Mouse (Mus musculus): ENCODE data around the gene C87436.
A peak's percentile ranks its signal among the peaks of the same experiment; 100 is the strongest.
"Not testable (repeated sequence)": the region's sequence is repeated elsewhere in the genome, so short reads cannot be mapped to it uniquely, and the experiment has no call there.

Gene C87436

DNA sequence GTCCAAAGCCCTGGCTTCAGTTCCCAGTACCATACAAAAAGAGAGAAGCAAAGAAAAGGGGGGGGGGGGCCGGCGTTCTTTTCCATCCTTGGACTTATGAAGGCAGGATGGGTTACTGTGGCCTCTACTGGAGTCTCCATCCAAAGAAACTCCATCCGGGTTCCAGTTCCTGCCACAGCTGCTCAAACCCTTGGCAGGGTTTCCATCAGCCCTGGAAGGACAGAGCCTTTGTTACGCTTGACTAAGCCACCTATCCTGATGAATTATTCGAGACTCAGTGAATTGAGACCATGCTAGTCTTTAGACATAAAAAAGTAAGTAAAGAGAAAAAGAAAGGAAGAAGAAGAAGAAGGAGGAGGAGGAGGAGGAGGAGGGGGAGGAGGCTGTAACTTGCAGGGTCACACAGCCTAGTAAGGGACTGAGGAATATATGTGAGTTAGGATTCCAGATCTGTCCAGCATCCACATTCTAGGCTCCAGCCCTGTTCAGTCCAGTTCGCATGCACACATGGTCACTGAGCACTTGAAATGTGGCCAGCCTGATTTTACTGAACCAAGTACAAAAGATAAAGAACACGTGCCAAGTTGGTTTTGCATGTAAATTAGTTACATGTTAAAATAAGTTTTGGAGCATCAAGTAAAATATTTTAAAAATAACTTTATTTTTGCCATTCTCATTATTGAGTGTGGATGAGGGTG lies 47.9 kb downstream of the C87436 start:
- peak; percentile 70 for DNase-seq

DNA sequence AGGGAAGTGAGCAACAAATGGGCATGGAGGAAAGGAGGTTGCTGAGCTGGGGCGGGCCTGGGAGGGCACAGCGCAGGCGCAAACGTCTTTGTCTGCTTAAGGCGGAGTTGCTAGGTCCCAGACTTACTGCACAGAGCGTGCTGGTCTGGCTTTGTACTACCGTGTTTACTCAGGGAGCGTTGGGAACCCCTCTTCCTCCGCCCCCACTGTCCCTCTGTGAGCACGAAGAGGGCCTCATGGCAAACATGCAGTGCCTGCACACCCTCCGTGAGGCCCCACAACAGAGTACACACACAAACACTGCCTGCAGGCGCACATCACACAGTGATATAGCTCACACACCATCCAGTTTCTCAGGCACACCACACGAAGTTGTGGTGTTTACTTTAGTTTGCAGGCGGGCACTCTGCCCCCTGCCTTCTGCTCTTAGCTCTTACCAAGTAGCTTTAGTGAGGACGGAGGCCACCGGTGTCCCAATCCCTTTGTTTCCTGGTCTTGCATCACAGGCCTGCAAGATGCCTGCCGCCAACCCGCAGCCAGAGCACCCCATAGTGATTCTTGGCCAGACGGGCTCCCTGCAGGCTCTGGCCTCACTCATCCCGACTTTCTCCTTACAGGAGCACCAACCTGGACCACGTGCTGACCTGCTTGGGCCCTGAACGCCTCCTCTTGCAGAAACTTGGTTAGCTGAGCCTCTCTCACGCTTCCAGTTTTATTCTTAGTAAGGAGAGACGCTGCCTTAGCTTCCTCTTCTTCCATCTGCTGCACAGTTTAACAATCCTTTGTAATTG lies 49.4 kb downstream of the C87436 start:
- peak; percentile 84 for DNase-seq

DNA sequence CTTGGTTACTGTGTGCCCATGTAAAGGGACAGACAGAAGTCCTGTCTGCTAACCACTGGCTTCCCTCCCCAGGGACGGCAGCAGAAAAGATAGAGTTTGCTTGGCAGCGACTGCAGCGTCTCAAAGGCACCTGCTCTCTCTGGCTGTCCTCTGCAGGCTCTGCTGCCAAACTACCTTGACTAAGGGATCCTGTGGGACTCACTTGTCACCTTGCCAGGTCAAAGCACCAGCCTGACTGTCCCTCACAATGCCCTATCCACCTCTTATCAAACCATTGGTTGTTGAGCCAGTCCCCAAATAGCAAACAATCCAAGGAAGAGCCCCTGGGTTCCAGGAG lies 49.9 kb downstream of the C87436 start:
- peak; percentile 31 for DNase-seq

DNA sequence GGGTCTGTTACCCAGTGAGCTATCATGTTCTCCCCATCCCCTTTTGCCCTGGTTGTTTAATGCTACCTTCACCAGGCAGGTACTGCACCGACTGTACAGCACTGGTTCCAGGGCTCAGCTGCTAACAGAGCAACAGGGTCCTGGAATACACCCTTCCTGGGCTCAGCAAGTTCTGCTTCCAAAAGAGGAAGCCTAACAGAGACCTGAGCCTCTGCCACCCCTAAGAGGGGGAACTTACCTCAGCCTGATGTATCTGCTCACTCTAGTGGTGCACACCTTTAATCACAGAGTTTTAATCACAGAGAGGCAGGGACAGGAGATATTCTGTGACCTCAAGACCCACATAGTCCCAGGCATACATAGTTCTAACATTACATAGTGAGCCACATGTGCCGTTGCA lies 51.8 kb downstream of the C87436 start:
- DNase-seq, result no peak

DNA sequence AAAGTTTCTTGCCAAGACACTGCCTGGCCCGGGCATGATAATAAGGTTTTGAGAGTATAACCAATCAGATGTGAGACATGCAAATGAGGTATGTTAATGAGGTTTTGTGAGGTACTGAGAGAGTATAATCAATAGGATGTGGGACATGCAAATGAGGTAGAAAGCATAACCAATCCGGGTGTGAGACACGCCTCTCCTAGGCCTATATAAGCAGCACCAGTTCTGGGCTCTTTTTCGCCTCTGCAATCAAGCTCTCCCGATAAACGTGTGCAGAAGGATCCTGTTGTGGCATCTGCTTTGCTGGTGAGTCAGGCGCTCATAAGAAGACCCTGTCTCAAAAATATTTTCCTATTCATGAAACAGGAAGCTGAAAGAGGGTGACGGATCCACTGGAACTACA lies 52.2 kb downstream of the C87436 start:
- DNase-seq, result not testable (repeated sequence)

DNA sequence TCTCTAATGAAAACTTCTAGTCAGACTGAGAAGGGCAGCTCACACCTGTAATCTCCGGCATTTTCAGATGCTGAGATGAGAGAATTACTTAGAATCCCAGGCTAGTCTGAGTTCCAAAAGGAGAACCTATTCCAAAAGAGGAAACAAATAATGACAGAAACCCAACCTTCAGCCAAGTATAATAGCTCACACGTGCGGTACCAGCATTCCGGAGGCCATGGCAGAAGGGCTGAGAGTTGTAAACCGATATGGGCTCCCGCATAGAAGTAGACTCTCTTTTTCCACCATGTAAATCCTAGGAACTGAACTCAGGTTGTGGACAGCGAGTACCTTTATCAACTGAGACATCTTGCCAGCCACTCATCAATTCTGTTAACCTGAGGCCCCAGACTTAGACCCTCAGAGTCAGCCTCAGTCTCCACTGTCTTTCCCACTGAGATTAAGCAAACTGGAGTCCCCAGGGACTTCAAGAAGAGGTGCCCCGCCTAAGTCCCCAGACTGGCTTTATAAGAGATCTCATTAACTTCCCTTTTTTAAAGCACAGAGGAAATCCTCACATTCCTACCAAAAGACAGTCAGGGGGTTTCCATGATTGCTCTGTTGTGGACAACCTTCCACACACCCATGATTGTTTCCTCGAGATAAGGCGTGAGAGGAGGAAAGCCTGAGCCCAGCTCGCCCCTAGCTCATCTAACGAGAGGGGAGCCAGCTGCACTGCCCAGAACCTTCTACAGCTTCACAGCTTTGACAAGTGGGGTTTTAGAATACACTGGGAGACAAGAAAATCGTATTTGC lies 55.5 kb downstream of the C87436 start:
- no peak for DNase-seq

DNA sequence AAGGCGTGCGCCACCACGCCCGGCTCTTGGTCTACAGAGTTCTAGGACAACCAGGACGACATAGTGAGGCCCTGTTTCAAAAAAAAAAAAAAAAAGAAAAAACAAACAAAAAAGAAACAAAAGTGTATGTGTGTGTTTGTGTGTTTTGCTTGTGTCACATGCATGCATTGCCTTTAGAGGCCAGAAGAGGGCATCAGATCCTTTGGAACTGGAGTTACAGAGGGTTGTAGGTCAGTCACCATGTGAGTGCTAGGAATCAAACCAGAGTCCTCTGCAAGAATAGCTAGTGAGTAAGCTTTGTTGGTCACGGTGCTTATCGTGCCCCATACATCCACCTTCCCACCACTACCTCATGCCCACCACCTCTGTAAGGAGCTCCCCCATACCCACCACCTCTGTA lies 56.6 kb downstream of the C87436 start:
- no peak for DNase-seq

DNA sequence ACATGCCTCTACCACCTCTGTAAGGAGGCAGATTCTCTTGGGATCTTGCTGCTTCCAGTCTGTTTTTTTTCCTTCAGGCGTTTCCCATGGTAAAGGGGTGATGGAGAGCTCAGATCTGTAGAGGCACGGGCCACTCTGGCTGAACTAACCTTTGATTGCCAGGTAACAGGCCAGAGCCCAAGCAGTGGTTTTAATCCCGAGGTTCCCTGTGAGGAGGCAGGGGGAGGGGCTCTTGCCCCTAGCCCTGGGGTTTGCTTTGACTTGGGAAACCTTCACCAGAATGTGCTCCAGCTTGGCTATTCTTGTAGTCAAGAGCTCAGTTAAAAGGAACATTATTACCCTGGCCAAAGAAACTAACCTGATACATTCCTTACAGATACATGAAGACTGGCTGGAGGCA lies 57.5 kb downstream of the C87436 start:
- no peak for DNase-seq

DNA sequence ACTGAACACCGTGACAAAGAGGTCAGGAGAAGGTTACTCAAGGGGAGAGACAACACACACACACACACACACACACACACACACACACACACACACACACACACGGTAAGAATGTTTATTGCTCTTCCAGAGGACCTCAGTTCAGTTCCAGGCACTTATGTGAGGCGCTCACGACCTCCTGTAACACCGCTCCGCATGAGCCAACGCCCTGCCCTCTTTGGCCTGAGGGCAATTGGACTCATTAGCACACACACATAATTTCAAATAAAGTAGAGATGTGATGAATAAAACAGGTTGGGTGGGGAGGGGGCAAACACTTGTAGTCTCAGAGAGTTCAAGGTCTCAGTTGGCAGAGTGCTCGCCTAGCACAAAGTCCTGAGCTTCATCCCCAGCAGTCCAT lies 58.0 kb downstream of the C87436 start:
- DNase-seq, result peak; percentile 36

DNA sequence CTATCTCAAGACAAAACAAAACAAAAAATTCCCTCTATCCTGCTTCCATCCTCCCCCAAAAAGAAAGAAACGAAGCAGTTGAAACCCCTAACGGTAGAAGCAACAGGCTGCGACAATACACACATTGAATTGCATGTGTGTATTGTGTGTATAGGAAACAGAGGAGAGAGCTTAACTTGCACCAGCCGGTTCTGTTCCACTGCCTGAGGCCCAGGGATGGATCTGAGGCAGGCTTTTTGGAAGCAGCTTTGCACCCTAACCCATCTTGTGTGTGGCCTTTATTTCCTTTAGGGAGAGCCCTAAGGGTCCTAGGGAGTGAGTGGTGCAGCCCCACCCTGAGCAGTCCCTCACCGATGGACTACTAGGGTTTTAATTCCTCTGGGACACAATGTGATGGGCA lies 58.4 kb downstream of the C87436 start:
- no peak for DNase-seq

DNA sequence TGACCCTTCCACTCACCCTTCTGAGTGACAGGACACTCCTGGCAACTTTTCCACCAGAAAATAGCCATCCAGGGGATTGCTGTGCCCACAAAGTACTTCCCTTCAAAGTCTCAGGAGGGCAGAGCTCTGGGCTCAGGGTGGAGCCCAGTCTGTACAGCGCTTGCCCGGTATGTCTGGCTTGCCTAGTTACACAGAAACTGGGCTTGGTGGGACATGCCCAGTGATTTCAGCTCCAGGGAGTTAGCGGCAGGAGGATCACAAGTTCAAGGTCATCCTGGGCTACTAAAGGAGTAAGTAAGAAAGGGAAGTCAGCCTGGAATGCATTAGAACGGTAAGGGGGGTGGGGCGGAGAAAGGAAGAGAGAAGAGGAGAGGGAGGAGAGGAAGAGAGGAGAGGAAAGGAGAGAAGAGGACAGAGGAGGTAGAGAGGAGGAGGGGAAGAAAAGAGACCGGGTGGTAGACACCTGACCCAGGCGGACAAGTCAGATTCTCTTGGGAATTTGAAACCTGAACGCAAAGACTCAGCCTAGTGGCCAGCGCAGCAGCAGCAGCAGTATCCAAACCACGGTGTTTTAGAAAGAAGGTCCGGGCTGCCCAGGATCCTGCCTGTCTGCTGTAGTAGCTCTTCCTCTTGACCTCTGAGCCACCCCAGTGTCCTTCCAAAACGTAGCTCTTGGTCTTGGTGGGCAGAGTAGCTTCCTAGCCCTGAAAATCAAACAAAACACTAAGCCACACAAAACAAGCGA lies 59.1 kb downstream of the C87436 start:
- peak; percentile 75 for DNase-seq

DNA sequence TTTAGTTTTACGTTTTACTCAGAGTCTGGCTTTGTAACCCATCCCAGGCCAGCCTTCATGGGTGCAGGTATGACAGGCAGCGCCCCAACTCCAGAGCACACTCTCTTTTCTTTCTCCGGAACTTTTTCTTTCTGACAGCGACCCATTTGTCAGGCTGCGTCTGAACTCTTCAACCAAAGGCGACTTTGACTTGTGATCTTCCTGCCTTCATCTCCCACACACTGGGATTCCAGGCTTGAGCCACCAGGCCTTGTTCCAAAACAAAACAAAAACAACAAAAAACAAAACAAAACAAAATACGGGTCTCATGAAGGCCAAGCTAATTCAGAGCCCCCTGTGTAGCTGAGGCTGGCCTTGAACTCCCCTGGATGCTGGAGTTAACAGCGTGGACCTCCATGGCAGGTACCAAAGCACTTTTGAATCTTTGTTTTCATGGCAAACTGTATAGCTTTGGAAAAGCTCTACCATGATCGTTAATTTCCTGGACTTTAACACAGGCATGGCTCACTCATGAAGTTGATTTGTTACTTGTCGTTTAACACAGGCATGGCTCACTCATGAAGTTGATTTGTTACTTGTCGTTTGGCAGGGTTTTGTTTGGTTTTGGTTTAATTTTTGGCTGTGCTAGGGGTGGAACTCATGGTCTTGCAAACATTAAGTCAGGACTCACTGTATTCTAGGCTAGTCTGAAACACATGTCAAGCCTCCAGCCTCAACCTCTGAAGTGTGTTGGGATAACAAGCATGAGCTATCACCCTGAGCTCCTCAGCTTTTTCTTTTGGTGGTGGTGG lies 60.0 kb downstream of the C87436 start:
- peak; percentile 37 for DNase-seq

DNA sequence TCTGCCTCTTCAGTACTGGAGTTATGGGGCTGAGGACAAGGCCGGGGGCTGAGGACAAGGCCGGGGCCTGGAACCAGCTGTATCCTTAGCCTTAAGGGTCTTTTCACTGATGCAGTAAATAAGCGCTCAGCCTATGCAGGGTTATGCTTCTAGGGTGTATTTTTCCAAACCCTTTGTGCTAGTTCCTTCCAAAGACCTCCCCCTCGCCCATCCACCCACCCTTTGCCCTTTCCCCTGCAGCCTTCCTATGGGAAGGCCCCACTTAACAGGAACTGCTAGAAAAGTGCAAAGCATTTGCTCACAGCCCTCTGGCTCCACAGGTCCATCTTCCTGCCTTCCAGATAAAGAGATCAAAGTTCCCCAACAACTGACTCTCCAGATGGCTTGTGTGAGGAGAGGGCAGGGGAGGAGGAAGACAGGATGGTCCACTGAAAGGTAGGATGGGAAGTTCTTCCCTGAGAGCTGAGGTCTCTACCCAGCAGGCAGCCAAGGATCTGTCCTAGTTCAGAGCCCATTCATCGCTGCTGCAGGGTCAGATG lies 61.5 kb downstream of the C87436 start:
- DNase-seq, result no peak

DNA sequence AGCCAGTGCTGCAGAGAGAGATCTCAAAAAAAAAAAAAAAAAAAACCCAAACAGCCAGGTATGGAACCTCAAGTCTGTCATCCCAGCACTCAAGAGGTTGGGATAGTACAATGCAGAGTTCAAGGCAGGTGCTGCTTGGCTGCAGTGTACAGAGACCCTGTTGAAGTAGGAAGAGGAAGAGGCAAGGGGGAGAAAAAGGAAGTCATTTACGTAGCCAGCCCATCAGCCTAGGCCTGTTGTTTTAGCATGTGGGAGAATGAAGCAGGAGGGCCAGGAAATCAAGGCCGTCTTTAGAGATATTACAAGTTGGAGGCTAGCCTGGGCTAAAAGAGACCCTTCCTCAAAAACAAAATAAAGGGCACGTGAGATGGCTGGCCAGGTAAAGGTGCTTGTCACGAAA lies 65.3 kb downstream of the C87436 start:
- DNase-seq, result no peak

DNA sequence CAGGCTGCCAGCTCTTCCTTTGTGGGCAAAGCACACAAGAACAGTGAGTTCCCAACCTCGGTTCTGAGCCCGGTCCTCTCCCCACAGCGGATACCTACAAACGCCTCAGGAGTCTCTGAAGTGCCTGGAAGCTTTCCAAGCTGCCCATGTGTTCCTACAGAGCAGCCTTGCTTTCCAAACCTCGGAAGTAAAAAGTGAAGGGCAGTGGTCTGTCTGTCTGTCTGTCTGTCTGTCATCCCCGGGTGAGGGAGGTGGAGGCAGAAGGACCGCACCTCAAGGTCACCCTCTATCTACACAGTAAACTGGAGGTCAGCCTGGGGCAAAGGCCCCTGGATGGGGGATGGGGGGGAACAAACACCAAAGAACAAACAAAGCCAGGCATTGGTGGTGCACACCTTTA lies 67.5 kb downstream of the C87436 start:
- DNase-seq, result no peak

DNA sequence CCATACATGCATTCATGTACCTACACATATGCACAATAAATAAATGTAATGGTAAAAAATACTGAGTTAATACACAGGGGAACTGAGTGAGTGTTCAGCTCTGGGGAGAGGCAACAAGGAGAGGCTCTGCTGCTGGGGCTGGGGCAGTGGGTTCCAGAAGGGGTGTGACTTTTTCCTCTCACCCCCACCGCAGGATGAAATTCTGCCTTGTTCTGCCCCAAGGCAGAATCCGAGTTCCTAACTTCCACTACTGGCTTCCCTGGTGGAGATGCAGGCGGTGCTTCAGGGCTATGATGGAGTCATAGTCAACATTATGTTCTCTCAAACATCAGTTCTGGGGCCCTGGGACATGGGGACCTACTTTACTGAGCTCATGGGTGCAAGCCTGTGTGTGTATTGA lies 68.1 kb downstream of the C87436 start:
- DNase-seq, result no peak

DNA sequence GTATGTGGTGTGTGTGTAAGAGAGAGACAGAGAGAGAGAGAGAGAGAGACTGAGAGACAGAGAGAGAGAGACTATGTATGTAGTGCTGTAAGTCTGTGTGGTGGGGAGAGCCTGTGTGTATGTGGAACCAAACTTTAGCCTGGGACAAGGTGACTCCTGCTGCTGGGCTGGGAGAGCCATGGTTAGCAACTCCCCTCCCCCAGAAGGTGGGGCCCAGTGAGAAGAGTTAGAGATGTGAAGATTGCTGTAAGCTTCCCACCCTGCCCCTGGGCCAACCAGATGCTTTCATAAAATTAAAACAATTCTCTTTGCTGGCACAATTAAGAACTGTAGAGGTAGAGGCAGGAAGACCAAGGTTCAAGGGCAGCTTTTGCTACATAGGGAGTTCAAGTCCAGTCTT lies 68.9 kb downstream of the C87436 start:
- no peak for DNase-seq

DNA sequence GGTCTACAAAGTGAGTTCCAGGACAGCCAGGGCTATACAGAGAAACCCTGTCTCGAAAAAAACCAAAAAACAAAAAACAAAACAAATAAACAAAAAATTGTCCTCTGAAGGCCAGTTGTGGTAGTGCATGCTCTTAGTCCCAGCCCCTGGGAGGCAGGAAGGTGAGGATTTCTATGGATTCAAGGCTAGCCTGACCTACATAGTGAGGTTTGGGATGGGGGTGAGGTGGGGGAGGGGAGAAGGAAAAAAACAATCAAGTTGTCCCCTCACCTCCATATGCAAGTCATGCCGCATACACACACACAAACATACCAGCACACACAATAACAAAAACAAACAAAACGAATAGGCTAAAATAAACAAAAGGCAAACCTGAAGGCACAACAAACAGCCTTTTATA lies 70.6 kb downstream of the C87436 start:
- no peak for DNase-seq

DNA sequence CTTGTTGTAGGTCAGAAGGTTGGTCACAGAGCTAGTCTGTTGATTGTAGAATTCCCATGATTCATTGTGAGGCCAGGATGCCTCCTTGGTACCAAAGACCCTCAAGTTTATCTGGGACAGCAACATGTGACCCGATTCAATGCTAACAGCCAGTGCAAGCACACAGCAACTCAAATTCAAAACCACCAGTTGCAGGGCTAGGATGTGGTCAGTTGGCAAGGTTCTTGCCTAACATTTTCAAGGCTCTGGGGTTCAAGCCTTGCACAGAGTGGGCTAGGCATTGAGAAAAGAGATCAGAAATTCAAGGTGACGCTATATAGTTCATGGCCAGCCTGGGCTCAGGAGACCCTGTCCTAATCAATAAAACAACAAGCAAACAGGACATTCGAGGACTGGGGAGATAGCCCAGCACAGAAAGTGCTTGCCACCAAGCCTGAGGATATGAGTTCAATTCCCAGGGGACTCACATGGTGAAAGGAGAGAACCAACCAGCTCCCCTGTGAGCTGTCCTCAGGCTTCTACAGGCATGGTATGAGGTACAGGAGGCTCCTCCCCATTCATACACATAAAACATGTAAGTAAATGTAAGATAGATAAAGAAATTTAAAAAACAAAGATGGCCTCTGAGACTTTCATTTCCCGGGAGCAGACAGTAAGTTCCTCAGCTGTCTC lies 71.2 kb downstream of the C87436 start:
- no peak for DNase-seq

DNA sequence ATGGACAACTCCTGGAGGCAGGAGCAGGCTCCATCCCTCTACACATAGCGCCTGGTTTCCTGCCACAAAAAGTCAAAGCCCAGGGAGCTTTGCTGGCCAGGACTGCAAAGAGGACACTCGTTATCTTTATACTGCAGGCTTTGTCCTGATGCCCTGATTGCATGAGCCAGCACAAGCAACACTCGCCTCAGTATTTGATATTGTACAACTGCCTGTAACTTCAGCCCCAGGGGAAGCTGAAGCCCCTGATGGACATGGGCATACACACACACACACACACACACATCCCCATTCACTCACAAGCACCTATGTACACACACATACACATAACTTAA lies 71.7 kb downstream of the C87436 start:
- no peak for DNase-seq

DNA sequence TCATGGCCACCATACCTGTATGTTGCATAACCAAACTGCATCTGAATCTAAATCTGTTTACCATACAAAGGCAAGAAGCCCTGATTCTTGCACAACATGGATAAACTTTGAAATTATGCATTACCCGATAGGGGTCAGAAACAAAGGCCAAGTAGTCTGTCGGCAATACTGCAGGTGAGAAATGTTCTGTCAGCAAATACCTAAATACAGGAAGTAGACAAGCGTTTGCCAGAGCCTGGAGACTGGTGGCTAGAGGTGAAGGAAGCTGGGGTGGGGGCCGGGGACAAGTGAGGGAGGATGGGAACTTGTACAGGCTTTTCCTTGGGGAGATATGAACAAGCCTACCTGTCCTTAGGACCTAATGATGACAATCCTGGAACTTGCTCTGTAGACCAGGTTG lies 72.8 kb downstream of the C87436 start:
- DNase-seq, result no peak

DNA sequence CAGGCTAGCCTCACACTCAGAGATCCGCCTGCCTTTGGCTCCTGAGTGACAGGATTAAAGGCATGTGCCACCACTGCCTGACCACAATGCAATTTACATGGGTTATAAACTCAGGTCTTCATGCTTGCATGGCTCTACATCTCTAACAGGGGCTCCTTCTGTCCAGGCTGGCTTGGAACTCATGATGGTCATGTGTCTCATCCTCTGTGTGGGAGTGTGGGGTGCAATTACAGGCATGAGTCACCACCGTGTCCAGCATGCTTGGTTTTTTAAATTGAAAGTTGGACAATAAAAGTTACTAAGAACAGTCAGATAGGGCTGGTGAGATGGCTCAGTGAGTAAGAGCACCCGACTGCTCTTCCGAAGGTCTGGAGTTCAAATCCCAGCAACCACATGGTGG lies 75.1 kb downstream of the C87436 start:
- no peak for DNase-seq
